ENCODE assay signal across 20 mouse cellular contexts in the genomic region with DNA sequence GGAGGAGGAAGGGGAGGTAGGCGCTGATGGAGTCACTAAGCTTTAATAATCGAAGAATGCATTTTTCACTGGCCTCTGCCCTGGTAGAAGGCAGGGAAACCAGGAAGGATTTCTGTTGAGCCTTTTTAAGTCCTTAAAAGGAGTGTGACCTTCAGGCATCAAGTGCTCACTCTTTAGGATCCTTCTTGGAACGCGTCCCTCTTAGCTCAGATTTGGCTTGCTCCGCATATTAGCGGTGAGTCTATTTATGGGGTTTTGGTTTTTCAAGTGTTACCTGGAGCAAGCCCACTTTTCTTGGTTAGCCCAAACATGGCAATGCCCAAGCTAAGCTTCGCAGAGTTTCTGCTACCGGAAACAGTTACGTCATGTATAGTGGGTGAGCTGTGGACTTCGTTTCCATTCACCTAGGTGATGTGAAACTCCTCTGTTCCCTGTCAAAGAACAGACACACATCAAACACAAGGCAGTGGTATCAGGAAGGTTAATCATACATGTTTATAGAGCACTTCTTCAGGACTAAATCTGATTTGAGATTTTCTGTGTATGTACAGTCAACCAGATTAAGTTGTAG. TPM values are rescaled to one million over a fixed set of nuclear protein-coding genes. Genes with fewer than 3 reads are reported as not detected.
A peak's percentile ranks its signal among the peaks of the same experiment; 100 is the strongest.
DNase-seq lines count a peak whose midpoint lies in the region; ATAC-seq and TF ChIP-seq lines count a peak whose summit lies in the region.
"Had no signal": no experiment of that assay in that cellular context is flagged by ENCODE, and none has a peak within 500 bp of the region (broad histone marks: within the 10 kb centered on the region; RNA-seq: fewer than 3 reads in every experiment).

No protein-coding gene starts in this region.

- H3K36me3 ChIP-seq in testis, adult 2 months (ENCODE audit: control insufficient read depth, insufficient read depth, low read length): no peaks in the 10 kb centered on the region
- no peaks in the 10 kb centered on the region for H3K36me3 ChIP-seq in heart, embryonic 13.5 days
- H3K36me3 ChIP-seq: embryonic facial prominence, embryonic 13.5 days; forebrain, embryonic 10.5 days; intestine, embryonic 15.5 days; limb, embryonic 12.5 days; neural tube, embryonic 12.5 days; stomach, embryonic 15.5 days had no signal

- H3K9me3 ChIP-seq in heart, embryonic 13.5 days: no peaks in the 10 kb centered on the region
- H3K9me3 ChIP-seq: embryonic facial prominence, embryonic 13.5 days; forebrain, embryonic 10.5 days; intestine, embryonic 15.5 days; limb, embryonic 12.5 days; neural tube, embryonic 12.5 days; stomach, embryonic 15.5 days had no signal

- no peak for TF ChIP-seq POLR2A in testis, adult 2 months (IDR thresholded peaks at IDR 0.05; ENCODE audit: control insufficient read depth, low read depth, low read length)

- H3K27me3 ChIP-seq in testis, adult 2 months (ENCODE audit: control insufficient read depth, insufficient read depth, low read length): no peaks in the 10 kb centered on the region
- H3K27me3 ChIP-seq in heart, embryonic 13.5 days (replicated peaks): no peaks in the 10 kb centered on the region
- H3K27me3 ChIP-seq: intestine, embryonic 15.5 days; neural tube, embryonic 12.5 days; stomach, embryonic 15.5 days had no signal

- H3K4me2 ChIP-seq in heart, embryonic 13.5 days: peak overlapping the region; percentile 61
- H3K4me2 ChIP-seq: embryonic facial prominence, embryonic 13.5 days; intestine, embryonic 15.5 days; neural tube, embryonic 12.5 days; stomach, embryonic 15.5 days had no signal

- no peak for TF ChIP-seq CTCF in testis, adult 2 months (IDR thresholded peaks at IDR 0.05; ENCODE audit: control insufficient read depth, insufficient read depth, insufficient replicate concordance, low read depth, low read length)

- no peak for ATAC-seq in heart, embryonic 13.5 days (ENCODE audit: extremely low read depth, insufficient number of reproducible peaks, low FRiP score, low TSS enrichment)
- ATAC-seq: intestine, embryonic 15.5 days had no signal

- H3K4me1 ChIP-seq in testis, adult 2 months (ENCODE audit: control insufficient read depth, insufficient read depth, low read length): peaks cover 10% of the 10 kb centered on the region
- peaks cover 50% of the 10 kb centered on the region for H3K4me1 ChIP-seq in heart, embryonic 13.5 days
- H3K4me1 ChIP-seq: neural tube, embryonic 12.5 days had no signal

- peak overlapping the region; percentile 13; the same call in 1 of the 2 replicates for H3K4me3 ChIP-seq in testis, adult 2 months (ENCODE audit: control insufficient read depth, low read depth, low read length)
- peak overlapping the region; percentile 26; the same call in 1 of the 2 replicates for H3K4me3 ChIP-seq in heart, embryonic 13.5 days
- H3K4me3 ChIP-seq: embryonic facial prominence, embryonic 13.5 days; forebrain, embryonic 10.5 days; intestine, embryonic 15.5 days; limb, embryonic 12.5 days; neural tube, embryonic 12.5 days; stomach, embryonic 15.5 days had no signal

- peak; percentile 23 for DNase-seq in gastrocnemius, adult 18-20 months (ENCODE audit: low spot score)
- DNase-seq in gastrocnemius, postnatal 25 days: no peak
- DNase-seq in testis, postnatal 14 days (ENCODE audit: low spot score): no peak
- DNase-seq in B cell, adult 2 months: no peak
- no peak for DNase-seq in layer of hippocampus, adult 9-11 months
- DNase-seq: kidney, postnatal 25 days; midbrain, embryonic 14.5 days; thymus, postnatal 36 days had no signal

- no peak overlapping the region for H3K27ac ChIP-seq in testis, adult 2 months (ENCODE audit: control insufficient read depth, insufficient read depth, low read depth, low read length)
- H3K27ac ChIP-seq in heart, embryonic 13.5 days (replicated peaks): peak overlapping the region; percentile 95
- H3K27ac ChIP-seq: embryonic facial prominence, embryonic 13.5 days; forebrain, embryonic 10.5 days; intestine, embryonic 15.5 days; limb, embryonic 12.5 days; macrophage; neural tube, embryonic 12.5 days; stomach, embryonic 15.5 days had no signal

- 51% methylated on average over 10 of the region's 10 CpGs for WGBS in heart, embryonic 13.5 days

- H3K9ac ChIP-seq in heart, embryonic 13.5 days: peak overlapping the region; percentile 75
- H3K9ac ChIP-seq: embryonic facial prominence, embryonic 13.5 days; intestine, embryonic 15.5 days; limb, embryonic 12.5 days; neural tube, embryonic 12.5 days; stomach, embryonic 15.5 days had no signal

RNA-seq across cellular contexts. Expression of gene Actc1, which starts 5.0 kb away (rescaled TPM):
- 10 to 100 TPM; 41.9 to 84.4 TPM for total RNA-seq in gastrocnemius, adult 18-20 months (2021)
- 1,000 to 10,000 TPM in 1 of 2 experiments, 100 to 1,000 TPM in 1; 645 to 2,208 TPM for total RNA-seq in gastrocnemius, postnatal 25 days (2021)
- 0.57 and 0.64 TPM in 2 replicates for polyA plus RNA-seq in testis, adult 2 months (2012; rRNA removed)
- polyA plus RNA-seq in heart, embryonic 13.5 days (2015; fragmentation: Nextera tagmentation; extraction: Ambion mirVana): 11,395 and 12,800 TPM in 2 replicates
- polyA plus RNA-seq: macrophage had no signal

RNA-seq across cellular contexts. Expression of gene Gjd2, which starts 44.9 kb away (rescaled TPM):
- total RNA-seq in gastrocnemius, adult 18-20 months (2021): not detected
- not detected for total RNA-seq in gastrocnemius, postnatal 25 days (2021)
- polyA plus RNA-seq in testis, adult 2 months (2012; rRNA removed): 0.02 and 0.05 TPM in 2 replicates
- polyA plus RNA-seq in heart, embryonic 13.5 days (2015; fragmentation: Nextera tagmentation; extraction: Ambion mirVana): not detected in 2 replicates
- total RNA-seq: heart, postnatal 14 days had no signal
- polyA plus RNA-seq: limb, embryonic 12.5 days; liver, embryonic 16.5 days; macrophage; small intestine, adult 2 months had no signal

Comparison
In these comparisons a context has a peak if more than half of its experiments do, and no peak if none do; other contexts are left out.
1. RNA of gene Actc1, which starts 5.0 kb away (total RNA-seq): 645 to 2,208 TPM in gastrocnemius, postnatal 25 days; 41.9 to 84.4 TPM in gastrocnemius, adult 18-20 months; every median in the first group is over 4 times any median in the second.